Mouse (Mus musculus): ENCODE measurements at regions not wholly inside any gene's neighbourhood (a gene's known extent, or its start where the extent isn't known, plus 50 kb on each side); places are given as distances from the start of the nearest gene placed in this dataset.

- TF ChIP-seq CTCF (IDR thresholded peaks at IDR 0.05; ENCODE audit: borderline replicate concordance, extremely low read depth, insufficient read depth, insufficient read length) (no peak), POLR2A (IDR thresholded peaks at IDR 0.05; ENCODE audit: borderline replicate concordance, extremely low read depth, insufficient read depth, insufficient read length, poor library complexity, severe bottlenecking) (no peak)
Measured at GRCm38 (mm10) chr9:61805971-61806370, 108.4 kb downstream of the Rplp1 start.

Measured in brain, embryonic 14.5 days (tissue).